Mouse (Mus musculus) CH12.LX (cell line): Measurements from ENCODE around the gene Rexo1. TPM values are rescaled to one million over a fixed set of nuclear protein-coding genes. Genes with fewer than 3 reads are reported as not detected.

Experiments used
- DNase-seq: peaks from one replicate; pipeline ENCODE4 v3.0.0-alpha.2; 2013; ENCODE audit errors: extremely low read depth
- H3K27ac ChIP-seq: 2 replicates; pipeline ENCODE4 v1.5.1; 2012; ENCODE audit warnings: low read depth, mild to moderate bottlenecking, control low read depth, moderate library complexity; ENCODE audit not compliant: insufficient read depth
- H3K27me3 ChIP-seq: replicated peaks from 2 replicates; pipeline ENCODE3; 2012; ENCODE audit warnings: inconsistent platforms
- H3K36me3 ChIP-seq, 2 experiments: replicated peaks in 1 of 2; 2 replicates each; pipeline versions ENCODE3 to v1.6.1; 2012; ENCODE audit warnings: inconsistent platforms in 1 of 2, low read length in 1 of 2, mild to moderate bottlenecking in 1 of 2, mixed read lengths in 1 of 2, moderate library complexity in 1 of 2; ENCODE audit not compliant: control insufficient read depth in 1 of 2, insufficient read depth in 1 of 2
- H3K4me1 ChIP-seq, 2 experiments: 2 replicates each; pipeline ENCODE4 v1.6.1; 2012; ENCODE audit warnings: inconsistent platforms in 1 of 2, moderate library complexity in 1 of 2; ENCODE audit not compliant: insufficient read depth in 2 of 2, control insufficient read depth in 1 of 2
- H3K4me2 ChIP-seq: 2 replicates; pipeline ENCODE4 v1.6.1; 2012; ENCODE audit warnings: low read depth, mild to moderate bottlenecking, control low read depth; ENCODE audit not compliant: poor library complexity, insufficient read depth, severe bottlenecking
- H3K4me3 ChIP-seq, 3 experiments: fragments of 150-350 bp in 1 of 3; sonication (generic) in 1 of 3; replicated peaks in 1 of 3; 2 replicates each; pipeline versions ENCODE3 to v1.5.1; 2011 to 2012; ENCODE audit warnings: low read depth in 2 of 3, low read length in 2 of 3, mild to moderate bottlenecking in 2 of 3, moderate library complexity in 2 of 3, control low read depth in 1 of 3, improper control_type of control experiment in 1 of 3, inconsistent platforms in 1 of 3, mixed read lengths in 1 of 3; ENCODE audit not compliant: poor library complexity in 1 of 3
- H3K79me2 ChIP-seq: replicated peaks from 2 replicates; pipeline ENCODE4 v1.6.1; 2012; ENCODE audit warnings: mild to moderate bottlenecking, moderate library complexity; ENCODE audit not compliant: control insufficient read depth, poor library complexity, insufficient read depth, severe bottlenecking; ENCODE audit errors: extremely low read depth
- H3K9ac ChIP-seq: 2 replicates; pipeline ENCODE4 v1.6.1; 2012; ENCODE audit warnings: low read depth, mild to moderate bottlenecking, control low read depth, moderate library complexity; ENCODE audit not compliant: insufficient read depth
- H3K9me3 ChIP-seq: replicated peaks from 2 replicates; pipeline ENCODE3; 2012; ENCODE audit warnings: low read length, inconsistent platforms, mixed read lengths
- BHLHE40 ChIP-seq: IDR thresholded peaks from 2 replicates; pipeline ENCODE4 v1.6.1; 2011; ENCODE audit warnings: mild to moderate bottlenecking, low read depth, low read length, improper control_type of control experiment
- CHD1 ChIP-seq: IDR thresholded peaks from 2 replicates; pipeline ENCODE4 v1.6.1; 2012; ENCODE audit warnings: low read depth, low read length, improper control_type of control experiment, inconsistent platforms
- EP300 ChIP-seq: IDR thresholded peaks from 2 replicates; pipeline ENCODE4 v1.6.1; 2011; ENCODE audit warnings: low read length, improper control_type of control experiment
- ETS1 ChIP-seq: conservative IDR thresholded peaks from 2 replicates; pipeline ENCODE4 v1.6.1; 2012; ENCODE audit warnings: low read depth, mild to moderate bottlenecking, inconsistent platforms, low read length, improper control_type of control experiment, moderate library complexity
- GABPA ChIP-seq: IDR thresholded peaks from 2 replicates; pipeline ENCODE4 v1.6.1; 2012; ENCODE audit warnings: low read depth, low read length, improper control_type of control experiment, inconsistent platforms; ENCODE audit not compliant: insufficient replicate concordance
- HCFC1 ChIP-seq: IDR thresholded peaks from 2 replicates; pipeline ENCODE4 v1.6.1; 2012; ENCODE audit warnings: low read depth, mild to moderate bottlenecking, inconsistent platforms, low read length, improper control_type of control experiment
- IRF4 ChIP-seq: IDR thresholded peaks from 2 replicates; pipeline ENCODE4 v1.6.1; 2014; ENCODE audit warnings: low read depth, mild to moderate bottlenecking, inconsistent platforms, low read length, improper control_type of control experiment
- JUN ChIP-seq: IDR thresholded peaks from 2 replicates; pipeline ENCODE4 v1.6.1; 2011; ENCODE audit warnings: low read depth, mild to moderate bottlenecking, low read length, improper control_type of control experiment, moderate library complexity; ENCODE audit not compliant: insufficient read depth
- JUND ChIP-seq: conservative IDR thresholded peaks from 2 replicates; pipeline ENCODE4 v1.6.1; 2011; ENCODE audit warnings: low read depth, low read length, improper control_type of control experiment
- KAT2A ChIP-seq: IDR thresholded peaks from 2 replicates; pipeline ENCODE4 v1.6.1; 2012; ENCODE audit warnings: low read length, improper control_type of control experiment, inconsistent platforms; ENCODE audit not compliant: insufficient replicate concordance
- MAFK ChIP-seq: IDR thresholded peaks from 2 replicates; pipeline ENCODE4 v1.6.1; 2011; ENCODE audit warnings: low read length, improper control_type of control experiment; ENCODE audit not compliant: insufficient replicate concordance
- MAX ChIP-seq: IDR thresholded peaks from 2 replicates; pipeline ENCODE4 v1.6.1; 2011; ENCODE audit warnings: low read length, improper control_type of control experiment
- MAZ ChIP-seq: IDR thresholded peaks from 2 replicates; pipeline ENCODE4 v1.6.1; 2012; ENCODE audit warnings: low read depth, mild to moderate bottlenecking, inconsistent platforms, low read length, improper control_type of control experiment, moderate library complexity
- MEF2A ChIP-seq: IDR thresholded peaks from 2 replicates; pipeline ENCODE4 v1.6.1; 2014; ENCODE audit warnings: low read depth, mild to moderate bottlenecking, inconsistent platforms, low read length, improper control_type of control experiment, borderline replicate concordance
- NELFE ChIP-seq: IDR thresholded peaks from 2 replicates; pipeline ENCODE4 v1.6.1; 2011; ENCODE audit warnings: low read depth, low read length, improper control_type of control experiment
- PAX5 ChIP-seq: IDR thresholded peaks from 2 replicates; pipeline ENCODE4 v1.6.1; 2012; ENCODE audit warnings: low read length, inconsistent platforms, mixed read lengths
- POLR2AphosphoS2 ChIP-seq: IDR thresholded peaks from 2 replicates; pipeline ENCODE4 v1.6.1; 2011; ENCODE audit warnings: low read depth, low read length, improper control_type of control experiment
- SIN3A ChIP-seq: IDR thresholded peaks from 2 replicates; pipeline ENCODE4 v1.6.1; 2012; ENCODE audit warnings: low read length, improper control_type of control experiment, inconsistent platforms
- SMC3 ChIP-seq: IDR thresholded peaks from 2 replicates; pipeline ENCODE4 v1.6.1; 2011; ENCODE audit warnings: low read depth, low read length, improper control_type of control experiment
- TBP ChIP-seq: conservative IDR thresholded peaks from 2 replicates; pipeline ENCODE4 v1.6.1; 2011; ENCODE audit warnings: low read depth, low read length, improper control_type of control experiment
- TCF12 ChIP-seq: IDR thresholded peaks from 2 replicates; pipeline ENCODE4 v1.6.1; 2014; ENCODE audit warnings: low read depth, mild to moderate bottlenecking, inconsistent platforms, low read length, improper control_type of control experiment
- USF1 ChIP-seq: IDR thresholded peaks from 2 replicates; pipeline ENCODE4 v1.6.1; 2014; ENCODE audit warnings: low read depth, mild to moderate bottlenecking, inconsistent platforms, low read length, improper control_type of control experiment
- USF2 ChIP-seq: conservative IDR thresholded peaks from 2 replicates; pipeline ENCODE4 v1.6.1; 2011; ENCODE audit warnings: low read depth, low read length, improper control_type of control experiment
- ZMIZ1 ChIP-seq: IDR thresholded peaks from 2 replicates; pipeline ENCODE4 v1.6.1; 2012; ENCODE audit warnings: low read depth, mild to moderate bottlenecking, inconsistent platforms, low read length, improper control_type of control experiment
- dilution Hi-C: fragments of 300-500 bp; cut with MboI; formaldehyde crosslinking; loops from 2 replicates; pipeline ENCODE4 v1.14.3; 2020; ENCODE audit warnings: low sequenced_read_pairs; ENCODE audit not compliant: extremely low pct_unique_long_range_greater_than_20kb, extremely low pct_ligation_motif_present
- in situ Hi-C: fragments of 300-500 bp; cut with MboI; formaldehyde crosslinking; loops from 3 replicates; pipeline ENCODE4 v1.14.3; 2019; ENCODE audit warnings: low sequenced_read_pairs, low pct_ligation_motif_present, low pct_unique_long_range_greater_than_20kb, mixed read lengths
- polyA plus RNA-seq: library from polyadenylated mRNA; unstranded; fragments of >175 nt; gene quantifications from 2 replicates; pipeline ENCODE4 v1.2.1, GENCODE M21; 2012; ENCODE audit warnings: low read depth; ENCODE audit not compliant: insufficient read length
- total RNA-seq, 2 experiments: library from RNA; depleted of rRNA; stranded (reverse); fragments of 300-350 nt in 1 of 2; fragments of >200 nt in 1 of 2; gene quantifications; 2 replicates each; pipeline ENCODE4 v1.2.3; 2012 to 2014

Gene Rexo1
- total and polyA plus RNA-seq, 3 experiments, result 7.0 to 41.9 (median 17.7) TPM

GRCm38 (mm10) chr10:80604001-80604509 lies 42.7 kb upstream of the Rexo1 start:
- peak; percentile 51 for DNase-seq
- Histone ChIP-seq H3K9me3 (no peaks in the 10 kb centered on the region), H3K27ac (0 out of 2 replicates have a peak overlapping the region, but pooled peaks have one; percentile 43), H3K4me3 (peak overlapping the region; percentile 60 to 92 (median 89)), H3K79me2 (peaks cover 35% of the 10 kb centered on the region), H3K36me3 (peaks cover 34 to 47% of the 10 kb centered on the region in 2 experiments), H3K9ac (peak overlapping the region; percentile 95), H3K4me1 (peaks cover 15 to 37% of the 10 kb centered on the region in 2 experiments), H3K4me2 (peak overlapping the region; percentile 92), H3K27me3 (no peaks in the 10 kb centered on the region)
- in situ Hi-C loops, result no loop called here
- dilution Hi-C loops, result no loop called here
- TF ChIP-seq SMC3 (no peak), MAFK (no peak), TCF12 (no peak), EP300 (no peak), MAX (no peak), HCFC1 (no peak), SIN3A (no peak), GABPA (no peak), BHLHE40 (no peak), PAX5 (no peak), IRF4 (no peak), ZMIZ1 (no peak), USF2 (no peak), TBP (no peak), MAZ (no peak), MEF2A (no peak), USF1 (no peak), JUN (no peak)

- in situ Hi-C loops, result no loop called here
- dilution Hi-C loops, result no loop called here
Measured at GRCm38 (mm10) chr10:80603364-80603763, 42.0 kb upstream of the Rexo1 start.

More at GRCm38 (mm10) chr10:80603364-80603763, 42.0 kb upstream of the Rexo1 start:
- H3K4me3 ChIP-seq, result peak overlapping the region; percentile 60 to 92 (median 89)
- no peak for DNase-seq
- H3K36me3 ChIP-seq, result peaks cover 27 to 40% of the 10 kb centered on the region in 2 experiments
- peaks cover 15 to 32% of the 10 kb centered on the region in 2 experiments for H3K4me1 ChIP-seq
- no peaks in the 10 kb centered on the region for H3K27me3 ChIP-seq
- TF ChIP-seq MAFK (no peak), KAT2A (no peak), ETS1 (no peak), CHD1 (no peak), MAZ (no peak), SMC3 (no peak), NELFE (no peak), TCF12 (no peak), USF2 (no peak), POLR2AphosphoS2 (no peak), JUND (no peak)
- peak overlapping the region; percentile 95 for H3K9ac ChIP-seq
- H3K27ac ChIP-seq, result peak overlapping the region; percentile 43
- peaks cover 35% of the 10 kb centered on the region for H3K79me2 ChIP-seq
- peak overlapping the region; percentile 92 for H3K4me2 ChIP-seq
- H3K9me3 ChIP-seq, result no peaks in the 10 kb centered on the region
